Mouse (Mus musculus): ENCODE data around the gene Prdm8.

Prdm8 gene

DNA sequence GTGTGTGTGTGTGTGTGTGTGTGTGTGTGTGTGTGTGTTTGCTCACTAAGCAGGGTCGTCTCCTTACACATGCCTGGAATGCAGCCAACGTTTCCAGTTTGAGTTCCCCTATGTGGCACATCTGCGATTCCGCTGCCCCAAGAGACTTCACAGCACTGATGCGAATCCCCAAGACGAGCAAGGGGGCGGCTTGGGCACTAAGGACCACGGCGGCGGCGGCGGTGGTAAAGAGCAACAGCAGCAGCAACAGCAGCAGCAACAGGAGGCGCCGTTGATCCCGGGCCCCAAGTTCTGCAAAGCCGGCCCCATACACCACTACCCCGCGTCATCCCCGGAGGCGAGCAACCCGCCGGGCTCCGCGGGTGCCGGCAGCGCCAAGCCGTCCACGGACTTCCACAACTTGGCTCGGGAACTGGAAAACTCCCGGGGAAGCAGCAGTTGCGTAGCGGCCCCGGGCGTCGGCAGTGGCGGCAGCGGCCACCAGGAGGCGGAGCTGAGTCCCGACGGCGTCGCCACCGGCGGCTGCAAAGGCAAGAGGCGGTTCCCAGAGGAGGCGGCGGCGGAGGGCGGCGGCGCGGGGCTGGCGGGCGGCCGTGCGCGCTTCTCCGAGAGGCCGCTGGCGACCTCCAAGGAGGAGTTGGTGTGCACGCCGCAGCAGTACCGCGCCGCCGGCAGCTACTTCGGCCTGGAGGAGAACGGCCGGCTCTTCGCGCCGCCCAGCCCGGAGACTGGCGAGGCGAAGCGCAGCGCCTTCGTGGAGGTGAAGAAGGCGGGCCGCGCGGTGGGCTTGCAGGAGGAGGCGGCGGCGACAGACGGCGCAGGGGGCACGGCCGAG, 18.2 kb downstream of the Prdm8 start:
- DNase-seq (ENCODE audit: low read depth), result peak; percentile 81

DNA sequence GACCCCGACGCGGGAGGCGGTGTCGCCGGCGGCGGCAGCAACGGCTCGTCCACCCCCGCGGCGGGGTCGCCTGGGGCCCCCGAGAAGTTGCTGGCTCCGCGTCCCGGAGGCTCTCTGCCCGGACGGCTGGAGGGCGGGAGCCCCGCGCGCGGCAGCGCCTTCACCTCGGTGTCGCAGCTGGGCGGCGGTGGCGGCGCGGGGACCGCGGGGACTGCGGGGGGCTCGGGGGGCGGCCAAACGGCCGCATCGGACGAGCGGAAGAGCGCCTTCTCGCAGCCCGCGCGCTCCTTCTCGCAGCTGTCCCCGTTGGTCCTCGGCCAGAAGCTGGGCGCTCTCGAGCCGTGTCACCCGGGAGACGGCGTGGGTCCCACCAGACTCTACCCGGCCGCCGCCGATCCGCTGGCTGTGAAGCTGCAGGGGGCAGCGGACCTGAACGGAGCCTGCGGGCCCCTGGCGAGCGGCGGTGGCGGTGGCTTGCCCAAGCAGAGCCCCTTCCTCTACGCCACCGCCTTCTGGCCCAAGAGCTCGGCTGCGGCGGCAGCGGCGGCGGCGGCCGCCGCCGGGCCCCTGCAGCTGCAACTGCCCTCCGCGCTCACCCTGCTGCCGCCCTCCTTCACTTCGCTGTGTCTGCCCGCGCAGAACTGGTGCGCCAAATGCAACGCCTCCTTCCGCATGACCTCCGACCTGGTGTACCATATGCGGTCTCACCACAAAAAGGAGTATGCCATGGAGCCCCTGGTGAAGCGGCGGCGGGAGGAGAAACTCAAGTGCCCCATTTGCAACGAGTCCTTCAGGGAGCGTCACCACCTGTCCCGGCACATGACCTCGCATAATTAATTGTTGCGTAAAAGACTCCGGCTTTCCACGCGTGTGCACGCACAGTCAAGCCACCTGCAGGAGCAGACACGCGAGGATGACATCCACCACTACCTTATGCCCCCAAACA, 19.1 kb downstream of the Prdm8 start:
- DNase-seq (ENCODE audit: low read depth), result peak; percentile 31

DNA sequence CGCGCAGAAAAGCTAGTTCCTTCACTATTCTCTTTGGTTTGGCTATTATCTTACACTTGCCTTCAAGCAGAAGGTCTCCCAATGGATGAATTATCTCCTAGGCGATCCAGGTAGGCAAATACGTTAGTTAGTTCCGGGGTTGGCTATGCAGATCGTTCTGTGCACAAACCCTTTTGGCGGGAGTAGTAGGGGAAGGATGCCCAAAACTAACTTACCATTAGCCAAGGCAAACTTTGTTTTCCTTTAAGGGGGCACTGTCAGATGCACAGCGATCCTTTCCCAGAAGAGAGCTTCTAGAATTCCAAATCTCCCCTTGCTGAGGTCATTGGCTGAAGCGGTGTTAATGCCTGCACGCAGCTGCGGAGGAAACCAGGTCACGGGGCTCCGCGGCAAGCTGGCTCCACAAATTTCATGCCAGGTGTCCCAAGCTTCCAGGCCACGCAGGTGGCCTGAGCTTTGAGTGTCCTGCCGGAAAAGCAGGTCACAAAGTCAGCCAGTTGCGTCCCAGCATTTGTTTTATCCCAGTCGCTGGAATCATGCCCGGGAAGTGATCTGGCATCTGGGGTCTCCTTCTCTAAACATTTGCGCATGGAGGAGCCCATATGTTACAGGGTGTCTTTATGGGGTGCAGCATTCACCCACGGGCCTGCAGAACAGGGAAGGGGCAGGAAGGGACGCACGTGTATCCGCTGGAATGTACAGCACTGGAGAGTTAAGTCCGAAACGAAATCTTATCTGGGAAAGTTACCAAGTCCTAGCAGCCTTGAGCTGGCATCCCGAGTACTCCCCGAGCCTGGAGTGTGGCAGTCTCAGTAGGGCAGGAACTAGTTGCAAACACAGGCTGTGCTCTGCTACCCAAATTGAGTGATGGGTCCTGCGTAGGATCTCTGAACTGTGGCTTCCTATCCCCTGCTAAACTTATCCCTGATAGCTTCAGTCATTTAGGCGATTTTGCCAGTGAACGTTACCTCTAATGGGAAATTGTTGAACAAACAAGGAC, 22.5 kb downstream of the Prdm8 start:
- DNase-seq (ENCODE audit: low read depth), result no peak

DNA sequence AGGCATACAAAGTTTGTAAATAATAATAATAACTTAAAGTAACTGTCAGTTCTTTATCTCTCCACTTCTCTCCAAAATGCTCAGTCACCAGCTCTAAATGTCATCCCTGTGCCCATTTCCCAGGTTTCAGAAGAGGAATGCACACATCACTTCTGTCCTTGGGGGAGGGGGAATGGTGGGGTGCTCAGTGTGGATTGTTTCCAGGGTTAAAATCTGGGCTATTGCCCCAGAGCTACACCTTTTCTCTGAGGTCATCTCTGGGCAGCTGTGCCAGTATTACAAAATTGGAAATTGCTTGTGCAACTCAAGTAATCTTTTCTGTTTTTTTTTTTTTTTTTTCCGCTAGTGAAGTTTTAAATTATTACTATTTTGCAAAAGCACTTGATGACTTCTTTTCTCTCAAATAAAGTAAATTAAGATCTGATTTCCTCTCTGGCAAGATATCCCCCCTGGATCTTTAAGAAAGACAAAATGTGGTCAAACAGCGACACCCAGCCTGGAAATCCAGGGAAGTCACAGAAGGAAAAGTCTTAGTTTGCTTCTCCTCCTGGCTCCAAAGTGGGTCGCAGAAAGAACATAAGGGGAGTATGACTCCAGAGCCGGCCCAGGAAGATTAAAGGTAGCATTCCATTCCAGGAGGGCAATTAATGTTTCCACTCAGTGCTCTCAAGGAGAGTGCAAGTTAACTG, 25.4 kb downstream of the Prdm8 start:
- DNase-seq (ENCODE audit: low read depth), result no peak

DNA sequence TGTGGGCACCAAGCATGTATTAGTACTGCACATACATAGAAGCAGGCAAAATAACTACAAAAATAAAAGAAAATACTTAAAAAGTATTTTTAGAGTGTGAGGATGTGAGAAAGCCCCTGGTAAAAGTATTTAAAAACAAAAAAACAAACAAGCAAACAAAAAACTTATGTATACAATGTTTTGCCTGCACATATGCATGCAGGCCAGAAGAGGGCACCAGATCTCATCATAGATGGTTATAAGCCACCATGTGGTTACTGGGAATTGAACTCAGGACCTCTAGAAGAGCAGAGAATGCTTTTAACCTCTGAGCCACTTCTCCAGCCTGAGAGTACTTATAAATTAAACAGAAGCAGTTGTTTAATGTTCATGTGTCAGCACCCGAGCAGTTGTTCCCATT, 28.0 kb downstream of the Prdm8 start:
- peak; percentile 4 for DNase-seq (ENCODE audit: low read depth)

DNA sequence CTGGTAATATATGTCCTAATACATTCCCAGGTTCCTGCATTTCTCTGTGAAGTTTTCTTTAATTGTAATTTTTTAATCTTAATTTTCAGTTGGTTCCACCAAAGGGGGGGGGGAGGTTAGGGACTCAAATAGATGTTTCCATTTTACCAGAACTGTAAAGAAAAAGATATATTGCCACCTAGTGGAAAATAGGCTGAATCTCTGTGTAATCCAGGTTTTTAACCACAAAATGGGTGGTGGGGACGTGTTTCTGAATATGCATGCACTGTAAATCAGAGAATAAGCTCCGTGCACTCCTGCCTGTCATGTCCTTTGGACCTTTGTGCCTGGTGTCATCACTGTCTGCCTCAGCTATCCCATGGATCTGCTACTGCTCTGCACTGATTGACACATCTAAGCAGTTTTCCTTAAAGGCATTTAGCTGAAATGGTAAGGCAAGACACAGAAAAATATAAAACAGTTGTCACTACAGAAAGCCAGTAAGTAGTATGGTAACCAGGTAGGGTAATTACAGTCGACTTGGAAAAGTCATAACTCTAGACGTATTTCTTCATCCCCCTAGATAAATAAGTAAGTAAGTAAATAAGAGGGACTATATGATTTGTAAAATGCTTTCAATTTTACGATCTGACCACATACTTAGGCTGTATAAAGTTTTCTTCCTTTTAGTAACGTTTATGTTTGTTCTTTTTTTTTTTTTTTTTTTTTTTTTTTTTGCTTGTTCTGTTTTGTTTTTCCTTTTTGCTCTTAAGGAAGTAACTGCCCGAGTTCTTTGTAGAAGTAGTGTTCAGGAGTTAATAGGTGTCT, 31.6 kb downstream of the Prdm8 start:
- DNase-seq (ENCODE audit: low read depth), result no peak

DNA sequence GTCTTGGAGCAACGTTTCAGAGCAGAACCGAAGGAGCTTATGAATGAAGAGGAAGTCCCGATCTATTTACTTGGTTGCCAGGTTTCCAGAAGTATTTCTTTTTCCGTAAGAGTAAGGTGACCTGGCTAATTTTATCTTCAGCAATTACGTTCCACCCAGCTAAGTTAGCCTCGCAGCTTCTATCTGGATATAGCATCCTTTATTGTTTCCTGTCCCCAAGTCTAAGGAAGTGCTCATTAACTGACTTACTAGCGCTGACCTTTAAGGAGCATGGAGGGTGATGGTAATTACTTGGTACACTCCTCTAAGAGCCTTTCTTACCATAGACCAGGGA, 32.2 kb downstream of the Prdm8 start:
- no peak for DNase-seq (ENCODE audit: low read depth)

DNA sequence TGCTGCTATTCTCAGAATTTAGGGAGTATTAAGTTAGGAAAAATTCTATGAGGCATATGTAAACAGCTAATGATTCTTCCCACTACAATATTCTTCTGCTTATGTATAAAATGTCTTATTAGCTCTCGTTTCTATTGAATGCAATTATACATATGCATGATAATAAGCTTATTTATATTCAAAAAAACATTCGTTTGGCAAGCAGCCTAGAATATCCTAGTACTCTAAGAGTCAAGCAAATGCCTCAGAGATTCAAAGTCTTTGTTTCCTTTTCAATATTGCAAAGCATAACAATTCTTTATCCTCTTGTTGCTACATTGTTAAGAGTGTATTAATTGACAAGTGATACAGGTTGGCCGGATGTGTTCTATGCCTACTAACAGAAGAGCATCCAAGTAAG, 34.6 kb downstream of the Prdm8 start:
- no peak for DNase-seq (ENCODE audit: low read depth)

DNA sequence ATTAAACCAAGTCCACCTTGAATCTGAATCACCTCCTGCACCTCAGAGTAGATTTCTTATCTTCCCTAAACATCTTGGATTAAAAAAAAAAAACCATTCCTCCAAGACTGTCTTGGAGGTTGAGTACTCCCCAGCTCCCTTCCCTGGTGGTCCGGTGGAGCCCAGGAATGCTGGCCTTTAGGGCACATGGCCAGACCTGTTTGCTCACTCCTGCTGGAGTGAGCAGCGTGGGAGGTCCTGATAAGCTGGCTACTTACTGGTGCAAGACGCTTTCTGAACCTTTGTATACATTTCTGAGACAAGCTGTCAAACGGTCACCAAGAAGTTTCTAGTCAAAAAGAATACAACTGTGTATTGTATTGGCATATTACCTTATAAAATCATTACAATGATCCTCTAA, 36.0 kb downstream of the Prdm8 start:
- no peak for DNase-seq (ENCODE audit: low read depth)

DNA sequence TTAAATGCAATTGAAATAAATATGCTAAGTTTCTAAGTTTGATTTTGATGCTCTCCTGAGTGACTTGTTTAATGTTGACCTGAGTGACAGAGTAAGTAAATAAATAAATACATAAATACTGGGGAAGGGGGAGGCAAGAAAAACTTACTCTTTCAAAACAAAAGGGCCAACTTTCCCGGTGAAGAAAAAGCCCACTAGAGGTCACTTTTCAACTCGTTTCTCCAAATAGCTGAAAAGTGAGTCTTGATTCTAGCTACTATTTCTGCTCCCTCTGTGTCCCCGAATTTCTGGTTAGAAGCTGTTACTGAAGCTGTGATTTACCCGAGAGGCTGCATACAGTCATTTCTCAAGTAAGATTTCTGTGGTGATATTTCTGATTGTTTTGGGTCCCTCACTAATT, 45.5 kb downstream of the Prdm8 start:
- DNase-seq (ENCODE audit: low read depth), result no peak

DNA sequence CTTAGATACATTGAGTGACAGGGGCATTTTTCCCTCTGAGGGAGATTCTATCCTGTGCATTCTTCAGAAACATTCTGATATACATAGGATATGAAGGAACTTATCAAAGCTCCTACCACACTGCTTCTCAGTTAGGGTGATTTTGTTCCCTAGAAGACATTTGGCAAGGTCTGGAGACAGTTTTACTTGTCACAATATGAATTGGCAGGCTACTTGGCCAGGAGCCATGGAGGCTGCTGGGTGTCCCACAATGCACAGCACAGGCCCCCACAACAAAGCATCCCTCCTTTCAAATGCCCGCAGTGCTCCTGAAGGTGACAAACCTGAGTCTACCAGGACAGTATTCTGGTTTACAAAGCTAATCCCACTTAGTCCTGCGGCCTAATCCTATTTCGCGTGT, 55.0 kb downstream of the Prdm8 start:
- DNase-seq (ENCODE audit: low read depth), result no peak

DNA sequence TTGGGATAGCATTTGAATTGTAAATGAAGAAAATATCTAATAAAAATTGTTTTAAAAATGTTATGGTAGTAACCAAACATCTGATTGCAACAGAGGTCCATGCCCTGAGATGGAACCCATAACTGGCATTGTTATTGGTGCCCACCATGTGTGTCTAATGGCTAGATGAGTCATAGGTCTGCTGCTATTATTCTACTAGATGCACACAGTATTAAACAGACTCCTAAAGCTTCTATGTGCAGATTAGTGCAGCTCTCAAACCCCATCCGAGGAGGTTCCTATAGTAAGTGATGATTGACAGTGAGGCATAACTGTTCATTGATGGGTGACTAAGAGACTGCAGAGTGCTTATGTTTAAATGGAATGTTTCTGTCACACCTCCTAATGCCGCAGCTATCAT, 59.7 kb downstream of the Prdm8 start:
- DNase-seq (ENCODE audit: low read depth), result no peak

DNA sequence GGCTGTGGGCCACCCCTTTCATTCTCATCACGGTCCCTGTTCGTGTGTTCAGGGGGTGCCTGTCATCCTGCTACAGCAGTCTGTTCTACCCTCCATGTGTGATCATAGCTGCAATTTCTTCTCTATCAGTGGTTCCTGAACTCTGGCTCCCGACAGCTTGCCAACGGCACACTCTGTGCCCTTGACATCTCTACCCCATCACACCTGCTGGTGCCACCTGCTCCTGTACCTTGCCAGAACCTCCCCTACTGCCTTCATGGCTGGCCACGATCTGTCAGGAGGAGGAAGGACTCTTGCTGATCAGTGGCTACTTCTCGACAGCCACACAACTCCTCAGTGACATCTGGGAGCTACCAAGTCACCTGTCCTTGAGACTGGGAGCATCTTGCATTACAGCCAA, 62.5 kb downstream of the Prdm8 start:
- no peak for DNase-seq (ENCODE audit: low read depth)

DNA sequence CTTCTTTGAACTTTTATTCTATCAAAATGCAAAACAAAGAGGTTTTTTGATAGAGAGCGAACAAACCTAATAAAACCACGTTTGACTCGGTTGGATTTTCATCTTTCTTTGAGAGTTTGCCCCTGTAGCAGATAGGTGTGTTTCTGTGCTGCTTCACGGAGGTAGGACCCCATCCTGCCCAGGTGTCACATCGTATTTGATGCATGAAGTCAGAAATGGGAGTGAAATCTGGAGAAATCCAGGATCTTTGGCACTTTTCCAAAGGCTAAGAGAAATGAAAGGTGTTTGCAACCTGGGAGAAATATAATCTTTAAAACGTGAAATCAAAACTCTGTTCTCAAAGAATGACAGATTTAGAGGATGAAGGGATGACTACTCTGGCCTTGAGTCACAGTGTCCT, 71.5 kb downstream of the Prdm8 start:
- no peak for DNase-seq (ENCODE audit: low read depth)
